Mouse (Mus musculus) midbrain, postnatal 0 days (tissue): ENCODE results near the gene Zfp366. TPM values are rescaled to one million over a fixed set of nuclear protein-coding genes. Genes with fewer than 3 reads are reported as not detected.
A peak's percentile ranks its signal among the peaks of the same experiment; 100 is the strongest.

Experiments used
- ATAC-seq: fragments of 200-750 bp; cut with Nextera tagmentation; 2 replicates; pipeline ENCODE4 v1.8.0; 2017; ENCODE audit warnings: moderate number of reproducible peaks, mild to moderate bottlenecking, moderate TSS enrichment, moderate library complexity; ENCODE audit not compliant: low FRiP score
- DNase-seq: peaks from one replicate; pipeline ENCODE4 v3.0.0-alpha.2; 2015; ENCODE audit warnings: low spot score
- H3K27ac ChIP-seq: fragments of 300-500 bp; sonication (generic); 2 replicates; pipeline ENCODE4 v1.5.1; 2014; ENCODE audit warnings: low read depth, mild to moderate bottlenecking, low read length, mixed read lengths
- H3K27me3 ChIP-seq: fragments of 300-500 bp; sonication (generic); 2 replicates; pipeline ENCODE4 v1.6.1; 2014; ENCODE audit warnings: low read length, control low read depth, mixed read lengths; ENCODE audit not compliant: insufficient read depth
- H3K36me3 ChIP-seq: fragments of 300-500 bp; sonication (generic); 2 replicates; pipeline ENCODE4 v1.6.1; 2014; ENCODE audit warnings: low read length, control low read depth, mixed read lengths; ENCODE audit not compliant: insufficient read depth
- H3K4me1 ChIP-seq: fragments of 300-500 bp; sonication (generic); 2 replicates; pipeline ENCODE4 v1.6.1; 2014; ENCODE audit warnings: mild to moderate bottlenecking, control low read depth, antibody characterized with exemption, low read length, mixed read lengths; ENCODE audit not compliant: insufficient read depth
- H3K4me2 ChIP-seq: fragments of 300-500 bp; sonication (generic); 2 replicates; pipeline ENCODE4 v1.6.1; 2014; ENCODE audit warnings: low read depth, mild to moderate bottlenecking, low read length, mixed read lengths; ENCODE audit not compliant: poor library complexity, severe bottlenecking
- H3K4me3 ChIP-seq: fragments of 300-500 bp; sonication (generic); 2 replicates; pipeline ENCODE4 v1.5.1; 2014; ENCODE audit warnings: low read depth, mild to moderate bottlenecking, low read length, moderate library complexity
- H3K9ac ChIP-seq: fragments of 300-500 bp; sonication (generic); replicated peaks from 2 replicates; pipeline ENCODE4 v1.6.1; 2014; ENCODE audit warnings: mild to moderate bottlenecking, low read length, moderate library complexity, mixed read lengths; ENCODE audit not compliant: poor library complexity, severe bottlenecking
- H3K9me3 ChIP-seq: fragments of 300-500 bp; sonication (generic); 2 replicates; pipeline ENCODE4 v1.6.1; 2016; ENCODE audit warnings: low read length, control low read depth
- CTCF ChIP-seq: IDR thresholded peaks from 2 replicates; pipeline ENCODE4 v1.5.1; 2016; ENCODE audit warnings: antibody characterized with exemption, mild to moderate bottlenecking
- WGBS: fragments of 180-500 bp; shearing (Covaris S2); extraction: QIAGEN DNeasy Blood & Tissue Kit; methylation state at CpG from one replicate; pipeline ENCODE4 v1.1.7; 2014; 5-methylcytosine and 5-hydroxymethylcytosine counted together
- polyA plus RNA-seq: library from polyadenylated mRNA; unstranded; fragments of >200 nt; fragmentation: Nextera tagmentation; extraction: Ambion mirVana; gene quantifications from 2 replicates; pipeline ENCODE4 v1.2.1, GENCODE M21; 2015
- total RNA-seq: library from RNA; depleted of rRNA; stranded (reverse); fragments of >200 nt; gene quantifications from 2 replicates; pipeline ENCODE4 v1.2.3, GENCODE M21; 2014; rRNA removed

Gene Zfp366
- total RNA-seq, result 1.9 TPM in 2 replicates
- 0.30 and 0.42 TPM in 2 replicates for polyA plus RNA-seq

DNA sequence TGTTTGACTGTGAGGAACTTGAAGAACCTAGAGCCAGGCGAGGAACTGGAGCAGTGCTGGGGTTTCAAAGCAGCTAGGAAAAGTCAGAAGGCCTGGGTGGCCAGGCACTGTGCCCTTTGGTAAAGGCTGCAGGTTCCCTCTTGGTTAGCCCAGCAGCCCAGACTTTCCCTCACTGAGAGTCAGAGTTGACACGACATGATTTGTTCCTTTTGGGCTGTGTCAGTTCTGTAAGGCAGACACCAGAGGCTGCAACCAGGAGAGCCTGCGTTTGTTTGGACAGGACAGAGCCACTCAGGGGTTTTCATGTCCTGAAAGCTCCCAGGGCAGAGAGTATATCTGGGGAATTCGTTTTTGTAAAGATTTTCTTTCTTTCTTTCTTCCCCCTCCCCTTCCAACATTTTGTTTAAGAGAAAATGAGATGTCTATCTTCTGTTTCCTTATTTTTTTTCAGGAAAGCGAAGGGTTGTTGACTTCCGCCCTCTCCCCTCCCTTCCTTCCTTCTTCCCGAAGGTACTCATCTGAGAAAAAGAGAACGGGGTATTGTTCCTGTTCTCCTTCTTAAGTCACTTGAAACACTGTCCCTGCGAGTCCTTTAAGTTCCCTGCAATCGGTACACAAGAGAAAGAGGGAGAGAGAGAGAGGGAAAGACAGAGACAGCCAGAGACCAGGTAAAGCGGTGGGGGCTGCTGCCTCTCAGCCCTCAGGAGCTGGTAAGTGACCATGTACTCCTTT lies at the start of gene Zfp366:
Zfp366 (plus strand) TSS at position 669 of the 732 bp plus-strand sequence.
- Histone ChIP-seq H3K4me2 (no peak within 1 kb of the TSS; the same call in 1 of the 2 replicates), H3K27ac (no peak within 1 kb of the TSS), H3K9me3 (no peaks in the 10 kb centered on the region), H3K4me1 (no peaks in the 10 kb centered on the region), H3K9ac (no peak within 1 kb of the TSS), H3K4me3 (no peak within 1 kb of the TSS), H3K27me3 (no peaks in the 10 kb centered on the region), H3K36me3 (no peaks in the 10 kb centered on the region)
- TF ChIP-seq CTCF, result no peak
- ATAC-seq (no peak), DNase-seq (no peak)
- 60% methylated on average over 11 of the region's 11 CpGs for WGBS

DNA sequence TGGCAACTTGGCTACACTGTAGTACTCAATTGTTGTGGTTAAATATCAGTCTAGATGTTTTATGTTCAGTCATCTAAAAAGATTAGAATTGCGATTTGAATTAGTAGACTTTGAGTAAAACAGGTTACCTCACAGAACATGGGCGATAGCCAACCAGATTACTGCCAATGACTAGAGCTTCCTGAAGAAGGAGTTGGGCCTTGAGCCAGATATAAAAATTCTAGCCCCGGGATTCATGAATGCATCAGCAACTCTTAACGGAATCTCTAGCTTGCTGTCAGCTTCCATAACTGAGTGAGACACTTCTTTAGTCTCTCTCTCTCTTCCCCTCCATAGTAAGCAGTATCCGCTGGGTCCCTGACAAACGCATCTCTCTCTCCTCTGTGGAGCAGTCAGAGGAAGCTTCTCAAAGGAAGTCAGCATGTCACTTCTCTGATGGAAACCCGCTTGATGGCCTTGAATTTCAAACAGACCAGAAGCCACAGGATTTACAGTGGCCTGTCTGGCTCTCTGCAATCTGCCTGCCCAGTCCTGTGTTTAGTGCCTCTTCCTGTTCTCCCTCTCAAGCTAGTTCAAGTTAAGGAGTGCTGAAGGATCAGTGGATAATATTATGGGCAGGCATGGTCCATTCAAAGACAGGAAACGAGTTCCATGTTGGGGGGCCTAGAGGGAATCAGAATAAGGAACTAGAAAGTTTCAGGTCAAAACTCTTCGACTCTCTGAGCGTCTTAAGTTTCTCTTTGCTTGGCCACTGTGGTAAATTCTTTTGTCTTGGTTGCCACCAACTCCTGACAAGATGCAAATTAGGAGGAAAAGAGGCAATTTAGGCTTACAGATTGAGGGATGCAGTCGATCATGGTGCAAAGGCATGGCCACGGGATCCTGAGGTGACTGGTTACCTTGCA lies 46.0 kb upstream of the Zfp366 start:
- Histone ChIP-seq H3K9ac (no peak overlapping the region), H3K27me3 (no peaks in the 10 kb centered on the region), H3K4me2 (no peak overlapping the region), H3K4me1 (no peaks in the 10 kb centered on the region), H3K36me3 (no peaks in the 10 kb centered on the region), H3K27ac (no peak overlapping the region; the same call in 1 of the 2 replicates), H3K4me3 (no peak overlapping the region), H3K9me3 (no peaks in the 10 kb centered on the region)
- WGBS, result 63% methylated on average over 12 of the region's 12 CpGs
- TF ChIP-seq CTCF, result no peak
- peak; percentile 59 for DNase-seq
- ATAC-seq, result no peak

DNA sequence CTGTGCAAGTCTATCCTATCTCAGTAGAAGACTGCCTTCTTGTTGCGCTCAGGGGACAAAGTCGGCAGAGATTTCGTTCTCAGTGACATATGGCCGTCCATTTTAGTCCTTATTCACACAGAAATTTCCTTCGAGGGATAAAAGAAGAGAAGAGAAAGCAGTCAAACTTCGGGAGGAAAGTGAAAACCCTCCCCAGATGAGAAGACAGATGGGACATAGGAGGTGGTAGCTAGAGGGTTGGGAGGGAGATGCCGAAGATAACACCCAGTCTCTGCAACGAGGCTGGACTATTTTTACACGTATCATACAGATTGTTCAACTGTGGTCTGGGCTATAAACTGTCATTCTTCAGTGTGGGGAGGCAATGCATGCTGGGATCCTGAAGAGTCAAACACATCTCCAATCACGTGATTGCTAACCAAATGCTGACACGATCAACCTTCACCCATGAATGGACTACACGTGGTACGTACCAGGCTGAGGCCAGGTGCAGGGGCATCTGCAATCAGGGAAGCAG lies 38.2 kb upstream of the Zfp366 start:
- ATAC-seq (no peak), DNase-seq (no peak)
- no peak overlapping the region for H3K27ac ChIP-seq
- no peaks in the 10 kb centered on the region for H3K36me3 ChIP-seq
- no peaks in the 10 kb centered on the region for H3K9me3 ChIP-seq
- TF ChIP-seq CTCF, result no peak
- no peak overlapping the region for H3K9ac ChIP-seq
- no peak overlapping the region for H3K4me3 ChIP-seq
- no peak overlapping the region for H3K4me2 ChIP-seq
- no peaks in the 10 kb centered on the region for H3K4me1 ChIP-seq
- 87% methylated on average over 13 of the region's 13 CpGs for WGBS
- H3K27me3 ChIP-seq, result no peaks in the 10 kb centered on the region

DNA sequence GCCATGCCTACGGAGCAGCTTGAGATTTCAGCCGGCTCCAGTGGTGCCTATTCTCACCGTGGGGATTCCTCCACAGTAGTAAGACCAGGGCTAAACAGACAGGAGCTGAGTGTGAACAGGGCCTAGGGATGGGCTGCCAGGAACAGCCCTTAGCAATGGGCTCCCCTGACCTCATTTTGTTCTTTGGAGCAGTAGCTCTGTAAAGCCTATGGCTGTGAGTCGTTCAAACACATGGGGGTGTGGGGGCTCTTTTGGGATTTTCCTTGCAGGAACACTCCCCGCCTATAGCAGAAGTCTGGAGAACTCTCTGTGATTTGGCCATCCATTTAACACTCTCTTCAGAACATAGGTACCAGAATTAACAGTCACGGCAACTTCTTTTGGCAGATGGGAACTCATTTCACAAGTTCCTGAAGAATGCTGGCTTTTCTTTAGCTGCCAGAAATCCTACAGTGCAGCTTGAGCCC lies 36.9 kb upstream of the Zfp366 start:
- no peaks in the 10 kb centered on the region for H3K4me1 ChIP-seq
- no peaks in the 10 kb centered on the region for H3K36me3 ChIP-seq
- no peak overlapping the region for H3K27ac ChIP-seq
- DNase-seq (no peak), ATAC-seq (no peak)
- no peak overlapping the region for H3K9ac ChIP-seq
- H3K4me2 ChIP-seq, result no peak overlapping the region
- WGBS, result 63% methylated on average over 6 of the region's 6 CpGs
- no peak for TF ChIP-seq CTCF
- H3K27me3 ChIP-seq, result no peaks in the 10 kb centered on the region
- no peak overlapping the region for H3K4me3 ChIP-seq
- H3K9me3 ChIP-seq, result no peaks in the 10 kb centered on the region

DNA sequence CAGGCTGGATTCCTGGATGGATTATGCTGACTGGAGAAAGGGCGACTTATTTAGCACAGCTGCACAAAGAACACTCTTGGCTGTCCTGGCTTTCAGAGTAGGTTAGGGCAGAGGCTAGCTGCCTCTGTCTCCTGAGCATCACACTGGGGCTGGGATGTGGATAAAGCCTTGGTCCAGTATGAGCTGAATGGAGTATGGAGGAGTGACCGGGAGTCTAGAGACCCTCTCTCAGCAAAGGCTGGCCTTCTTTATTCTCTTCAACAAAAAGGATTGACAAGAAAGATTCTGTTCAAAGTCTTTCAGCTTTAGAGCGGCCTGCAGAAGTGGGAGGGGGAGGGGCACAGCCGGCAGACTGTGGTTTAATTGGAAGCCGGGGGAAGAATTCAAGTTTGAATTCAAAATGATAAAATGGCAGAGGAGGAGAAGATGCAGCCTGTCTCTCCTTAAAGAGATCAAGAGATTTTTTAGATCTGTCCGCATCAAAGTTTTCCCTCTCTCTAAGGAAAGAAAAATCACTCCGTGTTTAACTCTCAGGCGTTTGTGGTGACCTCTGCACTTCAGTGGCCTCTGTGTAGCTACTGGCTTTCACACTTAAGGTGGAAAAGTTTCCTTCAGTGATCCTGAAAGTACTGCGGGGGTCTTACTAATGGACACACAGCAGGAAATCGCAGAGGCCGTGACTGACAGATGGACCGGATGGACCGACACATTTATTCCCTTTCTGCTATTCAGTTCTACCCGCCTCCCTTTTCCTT lies 34.9 kb upstream of the Zfp366 start:
- TF ChIP-seq CTCF, result no peak
- H3K9ac ChIP-seq, result no peak overlapping the region
- 34% methylated on average over 14 of the region's 14 CpGs for WGBS
- no peaks in the 10 kb centered on the region for H3K4me1 ChIP-seq
- H3K36me3 ChIP-seq, result no peaks in the 10 kb centered on the region
- no peak overlapping the region for H3K4me3 ChIP-seq
- no peaks in the 10 kb centered on the region for H3K27me3 ChIP-seq
- DNase-seq (no peak), ATAC-seq (no peak)
- no peak overlapping the region for H3K4me2 ChIP-seq
- no peaks in the 10 kb centered on the region for H3K9me3 ChIP-seq
- no peak overlapping the region for H3K27ac ChIP-seq
